8 mouse cellular contexts compared by ENCODE assay signal in the genomic region with DNA sequence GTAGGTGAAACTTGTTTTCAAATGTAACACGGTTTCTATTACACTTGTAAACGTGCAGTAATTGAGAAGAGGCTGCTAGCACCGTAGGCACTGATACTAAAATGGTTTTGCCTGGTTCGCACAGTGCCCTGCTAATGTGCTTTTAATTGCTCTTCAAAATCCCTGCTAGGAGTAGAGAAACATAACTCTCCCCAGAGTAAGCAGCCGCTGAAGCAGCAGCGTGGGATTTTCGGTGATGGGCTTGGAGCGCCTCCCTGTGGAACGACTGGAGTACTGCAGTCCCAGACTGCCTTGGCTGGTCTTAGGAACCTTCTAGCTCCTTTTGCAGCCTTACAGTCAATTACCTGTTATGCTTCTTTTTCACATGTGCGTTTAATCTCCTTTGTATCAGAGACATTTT.
DNase-seq lines count a peak whose midpoint lies in the region; ATAC-seq and TF ChIP-seq lines count a peak whose summit lies in the region.

No protein-coding gene starts in this region.

- H3K4me3 ChIP-seq in liver, embryonic 14.5 days (ENCODE audit: insufficient read depth in 1 of 2, low read depth in 2 of 2, low read length in 2 of 2) = no peak overlapping the region
- H3K4me3 ChIP-seq in forebrain, embryonic 11.5 days (ENCODE audit: low read depth, low read length) = no peak overlapping the region

- H3K4me2 ChIP-seq in liver, embryonic 14.5 days (ENCODE audit: low read depth) = no peak overlapping the region
- no peak overlapping the region for H3K4me2 ChIP-seq in forebrain, embryonic 11.5 days (ENCODE audit: low read depth, low read length, severe bottlenecking)

- no peak overlapping the region for H3K9ac ChIP-seq in liver, embryonic 14.5 days (replicated peaks)
- H3K9ac ChIP-seq in forebrain, embryonic 11.5 days (ENCODE audit: low read length) = no peak overlapping the region

- DNase-seq in liver, embryonic 14.5 days (ENCODE audit: low read depth in 3 of 3, low spot score in 3 of 3) = no peak
- no peak for DNase-seq in liver
- peak; percentile 72 for DNase-seq in brain, adult 2 months (ENCODE audit: low read depth, low spot score)
- peak; percentile 84 for DNase-seq in forebrain, embryonic 11.5 days (ENCODE audit: low spot score)
- peak; percentile 33 for DNase-seq in layer of hippocampus, adult 9-10 months (ENCODE audit: low spot score)
- DNase-seq in neural tube, embryonic 10.5 days (ENCODE audit: extremely low spot score, low spot score) = peak; percentile 67
- DNase-seq in MN1 (ENCODE audit: low spot score) = no peak
- no peak for DNase-seq in kidney, postnatal 14 days

- H3K9me3 ChIP-seq in liver, embryonic 14.5 days (ENCODE audit: control insufficient read depth, low read length) = no peaks in the 10 kb centered on the region
- no peaks in the 10 kb centered on the region for H3K9me3 ChIP-seq in forebrain, embryonic 11.5 days (ENCODE audit: control insufficient read depth, low read length)

- no peak overlapping the region for H3K27ac ChIP-seq in liver, embryonic 14.5 days
- no peak overlapping the region for H3K27ac ChIP-seq in forebrain, embryonic 11.5 days (ENCODE audit: low read depth, low read length)

- TF ChIP-seq CTCF in liver, embryonic 14.5 days (IDR thresholded peaks at IDR 0.05; ENCODE audit: low read depth) = peak; percentile 59

- TF ChIP-seq EP300 in liver, embryonic 14.5 days (IDR thresholded peaks at IDR 0.05; ENCODE audit: low read depth) = no peak

- no peaks in the 10 kb centered on the region for H3K36me3 ChIP-seq in liver, embryonic 14.5 days (replicated peaks; ENCODE audit: control insufficient read depth, insufficient read depth, low read depth)
- no peaks in the 10 kb centered on the region for H3K36me3 ChIP-seq in forebrain, embryonic 11.5 days (ENCODE audit: control insufficient read depth, insufficient read depth, low read length)

- 20% methylated on average over 10 of the region's 10 CpGs for WGBS in liver, embryonic 14.5 days (ENCODE audit: insufficient replicate concordance)
- 14% methylated on average over 10 of the region's 10 CpGs for WGBS in forebrain, embryonic 11.5 days

- no peaks in the 10 kb centered on the region for H3K4me1 ChIP-seq in liver, embryonic 14.5 days (replicated peaks; ENCODE audit: control insufficient read depth in 2 of 2, insufficient read depth in 2 of 2, low read length in 1 of 2)
- H3K4me1 ChIP-seq in forebrain, embryonic 11.5 days (replicated peaks; ENCODE audit: control insufficient read depth, insufficient read depth, low read length) = no peaks in the 10 kb centered on the region

- H3K27me3 ChIP-seq in liver, embryonic 14.5 days (ENCODE audit: control insufficient read depth, insufficient read depth, low read length) = no peaks in the 10 kb centered on the region
- no peaks in the 10 kb centered on the region for H3K27me3 ChIP-seq in forebrain, embryonic 11.5 days (ENCODE audit: control insufficient read depth, insufficient read depth, low read length)

- ATAC-seq in liver, embryonic 14.5 days (ENCODE audit: insufficient read depth) = no peak
- ATAC-seq in forebrain, embryonic 11.5 days (replicated peaks; ENCODE audit: low FRiP score) = 0 out of 2 replicates have a peak, but pooled peaks have one; percentile 55

Comparison
In these comparisons a context has a peak if more than half of its experiments do, and no peak if none do; other contexts are left out.
1. DNase-seq: peak in brain, adult 2 months (single experiment), forebrain, embryonic 11.5 days (single experiment), layer of hippocampus, adult 9-10 months (single experiment) and neural tube, embryonic 10.5 days (single experiment); none in liver, embryonic 14.5 days (0 of 3), liver (single experiment), MN1 (single experiment) and kidney, postnatal 14 days (single experiment).